Mouse (Mus musculus): Measurements from ENCODE around the gene Gars. TPM values are rescaled to one million over a fixed set of nuclear protein-coding genes. Genes with fewer than 3 reads are reported as not detected.

Gene Gars
- polyA plus RNA-seq, 1 experiment from 2014 or later = 190 TPM

DNA sequence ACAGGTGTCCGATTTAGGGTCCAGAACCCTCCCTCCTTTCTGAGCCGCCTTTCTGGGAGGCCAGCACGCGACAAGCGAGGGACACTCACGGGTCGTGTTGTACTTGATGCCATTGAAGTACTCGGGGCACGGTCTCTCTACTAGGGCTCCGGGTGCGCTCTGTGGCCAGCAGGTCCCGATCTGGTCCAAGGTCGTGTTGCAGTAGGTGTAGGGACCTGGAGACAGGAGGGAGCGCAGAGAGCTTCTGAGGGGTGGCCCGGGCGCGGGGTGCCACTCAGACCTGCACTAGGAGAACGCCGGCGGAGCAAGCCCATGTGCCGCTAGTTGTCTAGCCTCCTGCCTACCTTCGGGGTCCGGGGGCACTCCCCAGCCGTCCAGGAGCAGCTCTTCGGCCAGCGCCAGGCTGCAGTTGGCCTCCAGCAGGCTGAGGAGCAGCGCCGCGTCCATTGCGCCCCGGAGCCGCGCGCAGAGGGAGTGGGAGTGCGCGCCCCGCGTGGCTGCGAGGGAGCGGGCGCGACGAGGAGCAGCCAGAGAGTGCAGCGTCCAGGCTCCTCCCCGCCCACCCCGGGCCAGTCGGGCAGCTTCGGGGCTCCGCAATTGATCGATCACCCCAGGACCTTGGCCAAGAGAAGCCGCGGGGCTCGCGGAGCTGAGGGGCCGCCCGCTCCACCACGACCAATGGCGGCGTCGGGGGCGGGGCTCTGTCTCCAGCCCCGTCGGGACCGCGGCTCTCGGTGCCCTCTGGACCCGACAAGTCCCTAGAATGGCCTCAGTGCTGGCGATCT is 79.7 kb downstream of the Gars start:
- Histone ChIP-seq H3K4me3 (peak overlapping the region; percentile 57), H3K9me3 (replicated peaks) (no peaks in the 10 kb centered on the region), H3K9ac (peak overlapping the region; percentile 61), H3K4me1 (peaks cover 15% of the 10 kb centered on the region), H3K27me3 (peaks cover 72% of the 10 kb centered on the region), H3K36me3 (ENCODE audit: poor library complexity, severe bottlenecking) (no peaks in the 10 kb centered on the region), H3K27ac (no peak overlapping the region), H3K4me2 (peak overlapping the region; percentile 86)
- ATAC-seq = peak; percentile 58; the same call in 1 of the 2 replicates
- 0% methylated on average over 41 of the region's 68 CpGs for WGBS

DNA sequence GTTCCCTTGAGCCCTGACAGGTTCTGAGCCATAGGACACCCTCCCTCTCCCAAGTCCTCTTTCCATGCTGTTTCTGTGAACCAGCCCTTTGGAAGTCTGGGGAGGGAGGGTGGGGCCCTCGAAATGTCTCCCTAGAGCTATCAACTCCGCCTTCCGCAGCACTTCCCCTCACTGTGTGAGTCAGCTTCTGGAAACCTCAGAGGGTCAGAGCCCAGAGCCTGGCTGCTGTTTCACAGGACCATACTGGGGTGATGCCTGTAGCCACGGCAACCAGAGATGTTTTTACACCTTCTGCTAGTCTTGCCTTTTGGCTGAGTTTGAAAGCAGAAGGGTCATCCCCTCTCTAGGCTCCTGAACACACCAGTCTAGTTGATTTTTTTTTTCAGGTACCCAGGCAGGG is 85.2 kb downstream of the Gars start:
- no peaks in the 10 kb centered on the region for H3K36me3 ChIP-seq (ENCODE audit: poor library complexity, severe bottlenecking)
- WGBS = 57% methylated on average over 4 of the region's 4 CpGs
- ATAC-seq = no peak

GRCm38 (mm10) chr6:55126576-55126975 is 88.8 kb downstream of the Gars start:
- H3K36me3 ChIP-seq (ENCODE audit: poor library complexity, severe bottlenecking) = no peaks in the 10 kb centered on the region
- no peak overlapping the region for H3K4me3 ChIP-seq
- no peaks in the 10 kb centered on the region for H3K4me1 ChIP-seq
- no peak overlapping the region for H3K27ac ChIP-seq
- H3K4me2 ChIP-seq = no peak overlapping the region
- H3K27me3 ChIP-seq = 0 out of 2 replicates have a peak, but pooled peaks cover 4% of the 10 kb centered on the region
- no peak overlapping the region for H3K9ac ChIP-seq
- ATAC-seq = no peak
- no peaks in the 10 kb centered on the region for H3K9me3 ChIP-seq (replicated peaks)
- 76% methylated on average over 5 of the region's 5 CpGs for WGBS

More for the DNA sequence above, 85.2 kb downstream of the Gars start:
- peaks cover 2% of the 10 kb centered on the region for H3K4me1 ChIP-seq
- H3K4me3 ChIP-seq = no peak overlapping the region
- no peak overlapping the region for H3K9ac ChIP-seq
- H3K9me3 ChIP-seq (replicated peaks) = no peaks in the 10 kb centered on the region
- peaks cover 29% of the 10 kb centered on the region for H3K27me3 ChIP-seq
- H3K27ac ChIP-seq = no peak overlapping the region
- H3K4me2 ChIP-seq = no peak overlapping the region

DNA sequence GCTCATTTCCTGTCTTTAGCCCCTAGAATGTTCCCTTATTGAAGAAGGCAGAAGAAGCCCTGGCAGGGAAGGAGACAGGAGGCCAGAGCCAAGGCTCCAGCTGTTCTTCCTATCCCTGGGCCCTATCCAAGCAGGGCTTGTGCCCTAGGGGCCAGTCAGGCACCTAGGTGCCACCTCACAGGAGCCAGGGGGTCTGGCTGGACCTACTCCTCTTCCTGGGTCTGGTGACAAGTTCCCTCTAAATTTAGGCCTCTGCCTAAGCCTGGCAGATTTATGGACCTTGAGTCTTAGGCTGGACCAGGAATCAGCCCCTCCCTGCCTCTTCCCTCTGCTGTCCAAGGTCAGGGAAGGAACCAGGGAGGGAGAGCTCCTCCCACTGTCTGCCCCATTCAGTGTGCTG is 90.6 kb downstream of the Gars start:
- Histone ChIP-seq H3K4me2 (no peak overlapping the region), H3K27ac (no peak overlapping the region), H3K9me3 (replicated peaks) (no peaks in the 10 kb centered on the region), H3K4me1 (no peaks in the 10 kb centered on the region), H3K27me3 (0 out of 2 replicates have a peak, but pooled peaks cover 4% of the 10 kb centered on the region), H3K36me3 (ENCODE audit: poor library complexity, severe bottlenecking) (no peaks in the 10 kb centered on the region), H3K9ac (no peak overlapping the region), H3K4me3 (no peak overlapping the region)
- no peak for ATAC-seq

Other genes with a start within 250 kb of the Gars start
- 9.9 and 11.3 TPM in 2 replicates for gene Znrf2, start 221.1 kb upstream of the Gars start, polyA plus RNA-seq (2015; fragmentation: Nextera tagmentation; extraction: Ambion mirVana)
- gene Nod1, start 65.4 kb upstream of the Gars start, polyA plus RNA-seq (2015; fragmentation: Nextera tagmentation; extraction: Ambion mirVana) = 1.3 and 1.6 TPM in 2 replicates
- 9.3 and 10.6 TPM in 2 replicates for gene Ggct, start 45.1 kb upstream of the Gars start, polyA plus RNA-seq (2015; fragmentation: Nextera tagmentation; extraction: Ambion mirVana)
- gene Crhr2, start 95.0 kb downstream of the Gars start, polyA plus RNA-seq (2015; fragmentation: Nextera tagmentation; extraction: Ambion mirVana) = 0.28 and 0.30 TPM in 2 replicates
- gene Inmt, start 137.0 kb downstream of the Gars start, polyA plus RNA-seq (2015; fragmentation: Nextera tagmentation; extraction: Ambion mirVana) = not detected in 2 replicates
- gene Mindy4, start 165.4 kb downstream of the Gars start, polyA plus RNA-seq (2015; fragmentation: Nextera tagmentation; extraction: Ambion mirVana) = 15.0 and 15.6 TPM in 2 replicates